Mouse (Mus musculus) embryonic facial prominence, embryonic 10.5 days (tissue): Measurements from ENCODE around the gene Pfdn5. TPM values are rescaled to one million over a fixed set of nuclear protein-coding genes. Genes with fewer than 3 reads are reported as not detected.

Experiments used
- DNase-seq: peaks from one replicate; pipeline ENCODE4 v3.0.0-alpha.2; 2017; ENCODE audit warnings: low spot score
- H3K27ac ChIP-seq: fragments of 300-500 bp; sonication (generic); replicated peaks from 2 replicates; pipeline ENCODE4 v1.5.1; 2016; ENCODE audit warnings: mild to moderate bottlenecking
- H3K27me3 ChIP-seq: fragments of 300-500 bp; sonication (generic); replicated peaks from 2 replicates; pipeline ENCODE4 v1.6.1; 2016; ENCODE audit warnings: low read depth, mild to moderate bottlenecking; ENCODE audit not compliant: poor library complexity, severe bottlenecking
- H3K36me3 ChIP-seq: fragments of 300-500 bp; sonication (generic); replicated peaks from 2 replicates; pipeline ENCODE4 v1.6.1; 2016; ENCODE audit warnings: mild to moderate bottlenecking, moderate library complexity
- H3K4me1 ChIP-seq: fragments of 300-500 bp; sonication (generic); 2 replicates; pipeline ENCODE4 v1.6.1; 2016
- H3K4me3 ChIP-seq: fragments of 300-500 bp; sonication (generic); 2 replicates; pipeline ENCODE4 v1.5.1; 2016; ENCODE audit warnings: mild to moderate bottlenecking, moderate library complexity
- H3K9me3 ChIP-seq: fragments of 300-500 bp; sonication (generic); 2 replicates; pipeline ENCODE4 v1.6.1; 2016; ENCODE audit warnings: mild to moderate bottlenecking
- WGBS: fragments of 180-500 bp; shearing (Covaris S2); methylation state at CpG from one replicate; pipeline ENCODE4 v1.1.7; 2016; 5-methylcytosine and 5-hydroxymethylcytosine counted together
- polyA plus RNA-seq: library from polyadenylated mRNA; unstranded; fragments of >200 nt; fragmentation: Nextera tagmentation; extraction: Ambion mirVana; gene quantifications from 2 replicates; pipeline ENCODE4 v1.2.1, GENCODE M21; 2016

Gene Pfdn5
- polyA plus RNA-seq, 1 experiment from 2014 or later: 353 TPM

DNA sequence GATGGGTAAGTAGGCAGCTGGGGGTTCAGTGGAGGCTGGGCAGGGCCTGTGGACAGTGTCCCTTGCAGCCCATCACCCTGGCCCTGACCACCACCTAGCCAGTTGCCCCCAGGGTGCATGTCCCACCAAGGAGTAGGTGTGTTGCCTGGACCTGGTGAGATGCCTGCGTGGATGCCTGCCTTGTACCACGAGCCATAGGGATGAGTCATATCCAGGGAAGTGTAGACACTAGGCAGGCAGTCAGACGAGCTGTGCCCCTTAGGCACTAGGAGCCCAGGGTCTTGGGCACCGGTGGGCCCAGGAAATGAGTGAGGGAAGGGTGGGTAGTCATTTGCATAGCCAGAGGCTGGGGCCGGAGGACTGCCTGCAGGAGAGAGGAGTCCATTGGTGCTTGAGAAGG lies 32.9 kb downstream of the Pfdn5 start:
- 15% methylated on average over 5 of the region's 5 CpGs for WGBS

GRCm38 (mm10) chr15:102362648-102363047 lies 36.7 kb downstream of the Pfdn5 start:
- Histone ChIP-seq H3K27ac (peak overlapping the region; percentile 84), H3K4me1 (peaks cover 61% of the 10 kb centered on the region)

More for the DNA sequence above, 32.9 kb downstream of the Pfdn5 start:
- Histone ChIP-seq H3K4me3 (peak overlapping the region; percentile 39; the same call in 1 of the 2 replicates), H3K9me3 (no peaks in the 10 kb centered on the region), H3K4me1 (peaks cover 70% of the 10 kb centered on the region), H3K36me3 (no peaks in the 10 kb centered on the region), H3K27ac (peak overlapping the region; percentile 49; the same call in 1 of the 2 replicates), H3K27me3 (peaks cover 65% of the 10 kb centered on the region)
- DNase-seq: no peak

DNA sequence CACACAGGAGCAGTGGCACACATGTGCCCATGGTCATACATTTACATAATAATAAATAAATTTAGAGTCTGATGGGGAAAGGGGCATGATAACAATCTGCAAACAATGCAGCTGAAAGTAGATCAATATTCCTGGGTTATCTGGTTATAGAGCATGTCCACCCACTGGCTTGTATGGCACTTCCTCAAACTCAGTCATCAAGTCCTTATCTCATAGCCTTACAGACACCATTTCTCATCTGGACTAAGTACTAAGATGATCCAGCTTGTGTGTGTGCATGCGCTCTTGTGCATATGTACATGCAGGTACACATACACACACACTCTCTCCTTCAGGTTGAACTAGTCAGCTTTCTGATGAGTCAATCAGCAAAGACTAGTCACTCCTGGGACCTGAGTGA lies 38.8 kb downstream of the Pfdn5 start:
- no peaks in the 10 kb centered on the region for H3K9me3 ChIP-seq
- H3K27ac ChIP-seq: no peak overlapping the region
- 89% methylated on average over 1 of the region's 1 CpGs for WGBS
- no peak overlapping the region for H3K4me3 ChIP-seq
- peaks cover 73% of the 10 kb centered on the region for H3K27me3 ChIP-seq
- peaks cover 40% of the 10 kb centered on the region for H3K4me1 ChIP-seq
- no peak for DNase-seq
- no peaks in the 10 kb centered on the region for H3K36me3 ChIP-seq

More at GRCm38 (mm10) chr15:102362648-102363047, 36.7 kb downstream of the Pfdn5 start:
- H3K36me3 ChIP-seq: no peaks in the 10 kb centered on the region
- peak; percentile 56 for DNase-seq
- 8% methylated on average over 14 of the region's 14 CpGs for WGBS
- H3K4me3 ChIP-seq: peak overlapping the region; percentile 43
- H3K9me3 ChIP-seq: no peaks in the 10 kb centered on the region
- peaks cover 85% of the 10 kb centered on the region for H3K27me3 ChIP-seq

DNA sequence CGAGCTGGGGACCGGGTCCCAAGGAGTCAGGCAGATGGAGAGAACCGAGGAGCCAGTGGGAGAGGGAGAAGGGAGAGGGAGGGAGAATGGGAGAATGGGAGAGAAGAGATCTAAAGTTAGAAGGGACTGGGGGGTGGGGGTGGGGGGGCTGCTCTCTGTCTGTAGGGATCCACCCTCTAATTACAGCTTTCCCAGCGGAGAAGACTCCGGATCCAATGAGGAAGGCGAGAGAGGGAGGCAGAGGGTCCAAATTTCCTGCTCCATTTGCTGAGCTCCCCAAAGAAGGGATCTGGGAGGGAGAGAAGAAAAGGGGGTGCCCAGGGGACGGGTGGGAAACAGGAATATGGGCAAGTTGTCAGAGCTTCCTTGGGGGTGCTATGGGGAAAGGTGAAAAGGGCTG lies 40.3 kb downstream of the Pfdn5 start:
- H3K27ac ChIP-seq: peak overlapping the region; percentile 74
- H3K27me3 ChIP-seq: peaks cover 80% of the 10 kb centered on the region
- no peaks in the 10 kb centered on the region for H3K9me3 ChIP-seq
- no peak for DNase-seq
- peaks cover 49% of the 10 kb centered on the region for H3K4me1 ChIP-seq
- peak overlapping the region; percentile 54 for H3K4me3 ChIP-seq
- 2% methylated on average over 7 of the region's 7 CpGs for WGBS
- H3K36me3 ChIP-seq: no peaks in the 10 kb centered on the region

- Histone ChIP-seq H3K27me3 (peaks cover 86% of the 10 kb centered on the region), H3K36me3 (no peaks in the 10 kb centered on the region), H3K9me3 (no peaks in the 10 kb centered on the region), H3K27ac (peak within 1 kb of the TSS; percentile 74), H3K4me1 (peaks cover 52% of the 10 kb centered on the region), H3K4me3 (peak within 1 kb of the TSS; percentile 54)
- DNase-seq: peak; percentile 55
- whole genome bisulfite sequencing: 6% methylated on average over 15 of the region's 15 CpGs
These were observed 40.9 kb downstream of the Pfdn5 start, which contains the start of gene Sp7 for GRCm38 (mm10) chr15:102366733-102367344. Gene Sp7, minus strand, starts transcription at chr15:102367182.

DNA sequence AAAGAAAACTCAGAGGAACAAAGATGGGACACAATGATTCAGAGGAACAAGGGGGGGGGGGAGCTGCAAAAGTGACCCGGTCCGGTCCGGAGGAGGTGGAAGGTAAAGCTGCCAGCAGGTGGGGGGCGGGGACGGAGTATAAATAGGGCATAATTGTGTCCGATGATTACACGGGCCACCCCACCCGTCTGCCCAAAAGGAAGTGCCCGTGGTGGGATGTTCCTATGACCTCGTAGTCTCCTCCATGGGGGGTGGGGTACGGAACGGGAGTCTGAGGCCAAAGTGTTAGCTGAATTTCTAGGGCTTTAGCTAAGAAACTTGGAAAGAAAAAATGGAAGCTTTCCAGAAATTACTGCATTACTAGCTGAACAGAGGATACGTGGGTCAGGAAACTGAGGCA lies 44.1 kb downstream of the Pfdn5 start:
- Histone ChIP-seq H3K9me3 (no peaks in the 10 kb centered on the region), H3K36me3 (no peaks in the 10 kb centered on the region), H3K4me1 (peaks cover 44% of the 10 kb centered on the region), H3K27me3 (peaks cover 58% of the 10 kb centered on the region), H3K4me3 (peak overlapping the region; percentile 42), H3K27ac (peak overlapping the region; percentile 80)
- no peak for DNase-seq
- 8% methylated on average over 13 of the region's 13 CpGs for WGBS

GRCm38 (mm10) chr15:102370727-102371126 lies 44.8 kb downstream of the Pfdn5 start:
- peak; percentile 82 for DNase-seq
- peak overlapping the region; percentile 42 for H3K4me3 ChIP-seq
- WGBS: 5% methylated on average over 10 of the region's 10 CpGs
- H3K27ac ChIP-seq: peak overlapping the region; percentile 80
- H3K9me3 ChIP-seq: no peaks in the 10 kb centered on the region
- no peaks in the 10 kb centered on the region for H3K36me3 ChIP-seq
- H3K4me1 ChIP-seq: peaks cover 43% of the 10 kb centered on the region
- H3K27me3 ChIP-seq: peaks cover 56% of the 10 kb centered on the region

- peaks cover 36% of the 10 kb centered on the region for H3K4me1 ChIP-seq
- H3K36me3 ChIP-seq: no peaks in the 10 kb centered on the region
- H3K27me3 ChIP-seq: peaks cover 11% of the 10 kb centered on the region
- DNase-seq: peak; percentile 83
- H3K9me3 ChIP-seq: no peaks in the 10 kb centered on the region
- H3K4me3 ChIP-seq: peak overlapping the region; percentile 78
- H3K27ac ChIP-seq: peak overlapping the region; percentile 92
- WGBS: under 1% methylated on average over 43 of the region's 43 CpGs
These were observed 50.7 kb downstream of the Pfdn5 start for GRCm38 (mm10) chr15:102376453-102377162.

DNA sequence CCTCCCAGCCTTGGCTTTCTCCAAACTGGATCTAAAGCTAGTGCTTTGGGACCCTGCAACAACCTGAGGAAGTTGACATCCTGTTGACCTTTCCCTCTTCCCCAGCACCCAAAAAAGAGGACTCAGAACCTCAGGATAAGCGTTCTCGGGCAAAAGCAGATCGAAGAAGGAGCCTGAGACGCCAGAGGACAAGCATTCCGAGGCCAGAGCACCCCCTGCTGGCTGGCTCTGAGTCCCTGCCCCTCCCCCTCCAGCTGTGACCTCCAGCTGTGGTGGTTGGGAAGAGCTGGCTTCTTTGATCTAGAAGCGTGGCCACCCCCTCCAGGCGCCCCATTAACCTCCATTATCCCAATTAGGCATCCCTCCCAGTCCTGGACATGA lies 51.2 kb downstream of the Pfdn5 start:
- Histone ChIP-seq H3K4me3 (peak overlapping the region; percentile 78), H3K9me3 (no peaks in the 10 kb centered on the region), H3K27me3 (peaks cover 6% of the 10 kb centered on the region; the same call in 1 of the 2 replicates), H3K4me1 (peaks cover 39% of the 10 kb centered on the region), H3K27ac (peak overlapping the region; percentile 92), H3K36me3 (no peaks in the 10 kb centered on the region)
- WGBS: 1% methylated on average over 7 of the region's 7 CpGs
- DNase-seq: peak; percentile 93

- Histone ChIP-seq H3K27me3 (peaks cover 6% of the 10 kb centered on the region; the same call in 1 of the 2 replicates), H3K36me3 (no peaks in the 10 kb centered on the region), H3K4me1 (peaks cover 39% of the 10 kb centered on the region), H3K27ac (peak overlapping the region; percentile 92), H3K4me3 (peak overlapping the region; percentile 78), H3K9me3 (no peaks in the 10 kb centered on the region)
- WGBS: 4% methylated on average over 10 of the region's 10 CpGs
- DNase-seq: peak; percentile 81
These were observed 51.9 kb downstream of the Pfdn5 start for GRCm38 (mm10) chr15:102377810-102378262.
